Mouse (Mus musculus) midbrain, embryonic 12.5 days (tissue): ENCODE results near the gene Tas2r136. TPM values are rescaled to one million over a fixed set of nuclear protein-coding genes. Genes with fewer than 3 reads are reported as not detected.

Experiments
- ATAC-seq: fragments of 200-750 bp; cut with Nextera tagmentation; 2 replicates; pipeline ENCODE4 v1.8.0; 2017; ENCODE audit warnings: low read depth, moderate TSS enrichment, moderate library complexity; ENCODE audit not compliant: low FRiP score
- H3K27ac ChIP-seq: fragments of 300-500 bp; sonication (generic); replicated peaks from 2 replicates; pipeline ENCODE4 v1.5.1; 2016; ENCODE audit warnings: mild to moderate bottlenecking
- H3K27me3 ChIP-seq: fragments of 300-500 bp; sonication (generic); 2 replicates; pipeline ENCODE4 v1.6.1; 2016; ENCODE audit warnings: mild to moderate bottlenecking
- H3K36me3 ChIP-seq: fragments of 300-500 bp; sonication (generic); 2 replicates; pipeline ENCODE4 v1.6.1; 2016
- H3K4me1 ChIP-seq: fragments of 300-500 bp; sonication (generic); 2 replicates; pipeline ENCODE4 v1.6.1; 2016
- H3K4me2 ChIP-seq: fragments of 300-500 bp; sonication (generic); replicated peaks from 2 replicates; pipeline ENCODE4 v1.6.1; 2016; ENCODE audit warnings: mild to moderate bottlenecking, moderate library complexity
- H3K4me3 ChIP-seq: fragments of 300-500 bp; sonication (generic); 2 replicates; pipeline ENCODE4 v1.5.1; 2016; ENCODE audit warnings: mild to moderate bottlenecking
- H3K9ac ChIP-seq: fragments of 300-500 bp; sonication (generic); replicated peaks from 2 replicates; pipeline ENCODE4 v1.6.1; 2016; ENCODE audit warnings: mild to moderate bottlenecking, moderate library complexity
- H3K9me3 ChIP-seq: fragments of 300-500 bp; sonication (generic); 2 replicates; pipeline ENCODE4 v1.6.1; 2016; ENCODE audit warnings: mild to moderate bottlenecking
- WGBS: fragments of 180-500 bp; shearing (Covaris S2); methylation state at CpG from one replicate; pipeline ENCODE4 v1.1.7; 2016; 5-methylcytosine and 5-hydroxymethylcytosine counted together
- polyA plus RNA-seq: library from polyadenylated mRNA; unstranded; fragments of >200 nt; fragmentation: Nextera tagmentation; extraction: Ambion mirVana; gene quantifications from 2 replicates; pipeline ENCODE4 v1.2.1, GENCODE M21; 2016

The Tas2r136 gene
- not detected in 2 replicates for polyA plus RNA-seq

DNA sequence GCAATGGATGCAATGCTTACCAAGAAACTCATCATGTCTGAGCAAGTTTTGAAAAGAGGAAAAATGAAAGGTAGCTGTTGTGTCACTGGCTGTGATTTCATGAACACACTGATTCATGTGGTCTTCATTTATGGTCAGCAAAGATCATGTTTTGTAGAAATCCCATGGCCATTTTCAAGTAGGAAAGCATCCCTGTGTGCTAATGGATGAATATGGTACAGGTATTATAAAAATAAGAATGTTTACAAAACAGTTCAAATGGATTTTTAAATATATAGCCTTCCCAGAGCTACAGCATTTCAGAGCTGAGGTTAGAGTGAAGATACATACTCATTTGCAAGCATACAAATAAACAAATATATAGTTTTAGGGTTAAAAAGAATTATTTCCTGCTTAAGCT, at the start of gene Tas2r136:
TSS of gene Tas2r136 (minus strand) at position 101 of the 400 bp plus-strand sequence.
- H3K9ac ChIP-seq = no peak within 1 kb of the TSS
- ATAC-seq = no peak
- no peak within 1 kb of the TSS for H3K4me2 ChIP-seq
- no peaks in the 10 kb centered on the region for H3K4me1 ChIP-seq
- no peak within 1 kb of the TSS for H3K4me3 ChIP-seq
- no peaks in the 10 kb centered on the region for H3K9me3 ChIP-seq
- H3K27me3 ChIP-seq = no peaks in the 10 kb centered on the region
- H3K36me3 ChIP-seq = no peaks in the 10 kb centered on the region
- no peak within 1 kb of the TSS for H3K27ac ChIP-seq

DNA sequence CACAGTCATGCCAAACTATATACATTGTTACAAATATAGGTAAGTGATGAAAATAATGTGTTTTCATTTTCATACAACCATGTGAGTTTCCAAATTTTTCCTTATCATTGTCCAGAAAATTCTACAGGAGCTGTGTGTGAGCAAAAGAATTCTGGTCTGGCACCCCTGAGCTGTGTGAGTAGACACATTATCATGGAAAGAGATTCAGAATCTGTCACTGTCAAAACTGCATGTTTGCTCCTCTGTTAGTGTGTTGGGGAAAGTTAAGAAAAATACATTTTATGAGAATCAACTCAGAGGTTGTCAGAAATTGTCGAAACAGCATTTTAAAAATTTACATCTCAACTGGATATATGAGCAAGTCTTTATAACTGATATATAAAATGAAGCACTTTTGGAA, 24.6 kb upstream of the Tas2r136 start, which contains the start of gene Tas2r117:
TSS of gene Tas2r117 (plus strand) at position 301 of the 400 bp plus-strand sequence.
- Histone ChIP-seq H3K9me3 (no peaks in the 10 kb centered on the region), H3K27me3 (no peaks in the 10 kb centered on the region), H3K4me1 (no peaks in the 10 kb centered on the region), H3K9ac (no peak within 1 kb of the TSS), H3K36me3 (no peaks in the 10 kb centered on the region), H3K27ac (no peak within 1 kb of the TSS), H3K4me3 (no peak within 1 kb of the TSS), H3K4me2 (no peak within 1 kb of the TSS)
- no peak for ATAC-seq
- WGBS = 76% methylated on average over 1 of the region's 1 CpGs

DNA sequence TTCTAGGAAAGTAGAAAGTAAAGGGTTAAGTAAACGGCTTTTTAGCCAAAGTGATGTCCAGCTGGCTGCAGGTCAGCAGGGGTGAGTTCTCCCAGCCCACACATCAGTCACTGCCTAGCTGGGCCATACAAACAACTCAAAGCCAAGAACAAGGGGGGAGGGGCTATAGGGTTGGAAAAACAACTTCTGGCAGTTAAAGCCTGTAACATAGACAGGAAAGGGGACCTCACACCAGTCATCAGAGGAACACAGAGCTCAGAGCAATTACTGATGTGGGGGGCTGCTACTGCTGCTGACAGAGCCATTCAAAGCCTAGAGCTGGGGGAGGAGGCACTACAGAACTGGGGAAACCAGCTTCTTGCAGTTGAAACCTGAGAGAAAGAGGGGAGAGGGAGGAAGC, 17.4 kb upstream of the Tas2r136 start:
- Histone ChIP-seq H3K4me3 (no peak overlapping the region), H3K36me3 (no peaks in the 10 kb centered on the region), H3K27ac (no peak overlapping the region), H3K4me1 (no peaks in the 10 kb centered on the region), H3K9ac (no peak overlapping the region), H3K4me2 (no peak overlapping the region), H3K27me3 (no peaks in the 10 kb centered on the region), H3K9me3 (0 out of 2 replicates have a peak, but pooled peaks cover 19% of the 10 kb centered on the region)
- no peak for ATAC-seq
- 58% methylated on average over 1 of the region's 1 CpGs for WGBS

DNA sequence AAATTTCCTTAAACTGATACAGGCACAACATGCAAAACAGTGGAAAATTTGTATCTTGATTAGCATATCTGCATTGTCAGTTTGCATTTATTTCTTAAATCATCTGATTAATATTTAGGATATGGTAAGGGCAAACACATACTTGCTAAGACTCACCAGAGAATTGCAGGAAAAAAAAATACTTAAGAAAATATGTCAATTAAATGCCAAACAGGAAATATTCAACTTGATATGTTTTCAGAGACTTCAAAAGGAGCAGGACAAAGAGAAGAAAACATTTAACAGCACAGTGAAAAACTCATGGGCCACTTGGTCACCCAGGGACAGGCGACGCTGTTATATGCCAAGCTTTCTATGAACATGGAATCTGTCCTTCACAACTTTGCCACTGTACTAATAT, 16.1 kb downstream of the Tas2r136 start, which contains the start of gene Tas2r102:
TSS of gene Tas2r102 (plus strand) at position 301 of the 400 bp plus-strand sequence.
- Histone ChIP-seq H3K27me3 (no peaks in the 10 kb centered on the region), H3K9ac (no peak within 1 kb of the TSS), H3K4me1 (no peaks in the 10 kb centered on the region), H3K27ac (no peak within 1 kb of the TSS), H3K36me3 (no peaks in the 10 kb centered on the region), H3K4me2 (no peak within 1 kb of the TSS), H3K4me3 (no peak within 1 kb of the TSS), H3K9me3 (no peaks in the 10 kb centered on the region)
- ATAC-seq = no peak
- WGBS = 95% methylated on average over 2 of the region's 2 CpGs

DNA sequence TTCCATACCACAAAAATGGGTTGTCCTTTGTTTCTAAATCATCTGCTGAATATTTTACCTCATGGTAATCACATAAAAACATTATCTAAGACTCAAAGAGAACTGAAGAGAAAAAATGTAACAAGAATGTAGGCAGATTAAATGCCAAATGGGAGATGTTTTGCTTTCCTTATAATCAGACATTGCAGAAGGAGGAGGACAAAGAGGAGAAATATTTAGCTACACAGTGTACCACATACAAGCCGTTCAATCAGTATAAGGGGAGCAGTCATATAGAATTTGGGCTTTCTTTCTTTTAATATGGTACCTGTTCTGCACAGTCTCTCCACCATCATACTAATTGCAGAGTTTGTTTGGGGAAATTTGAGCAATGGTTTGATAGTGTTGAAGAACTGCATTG, 23.5 kb downstream of the Tas2r136 start, which contains the start of gene Tas2r124:
TSS of gene Tas2r124 (plus strand) at position 301 of the 400 bp plus-strand sequence.
- Histone ChIP-seq H3K27me3 (no peaks in the 10 kb centered on the region), H3K9ac (no peak within 1 kb of the TSS), H3K4me3 (no peak within 1 kb of the TSS), H3K9me3 (no peaks in the 10 kb centered on the region), H3K4me2 (no peak within 1 kb of the TSS), H3K27ac (no peak within 1 kb of the TSS), H3K36me3 (no peaks in the 10 kb centered on the region), H3K4me1 (no peaks in the 10 kb centered on the region)
- no peak for ATAC-seq
- 80% methylated on average over 1 of the region's 1 CpGs for WGBS

DNA sequence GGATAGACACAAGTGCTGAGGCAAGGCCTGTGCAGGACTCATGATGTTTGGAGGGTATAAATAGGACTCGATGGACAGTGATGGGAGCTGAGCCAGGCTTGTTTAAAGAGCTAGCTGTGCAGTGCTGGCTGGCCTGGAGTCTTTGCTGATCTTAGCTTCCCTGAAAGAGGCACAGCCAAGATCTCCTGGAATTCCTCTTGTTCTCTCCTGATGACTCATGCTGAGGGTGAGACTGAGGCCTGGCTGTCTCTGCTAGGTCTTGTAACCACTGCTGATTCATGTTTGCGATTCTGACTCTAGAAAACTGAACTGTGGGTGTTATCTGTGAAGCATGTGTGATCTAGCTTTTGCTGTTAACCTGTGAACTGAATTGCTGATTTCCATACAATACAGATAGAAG, 27.8 kb downstream of the Tas2r136 start:
- no peak for ATAC-seq
- Histone ChIP-seq H3K27ac (no peak overlapping the region), H3K9ac (no peak overlapping the region), H3K36me3 (no peaks in the 10 kb centered on the region), H3K27me3 (no peaks in the 10 kb centered on the region), H3K4me3 (no peak overlapping the region), H3K4me2 (no peak overlapping the region), H3K9me3 (no peaks in the 10 kb centered on the region), H3K4me1 (no peaks in the 10 kb centered on the region)
- 83% methylated on average over 2 of the region's 2 CpGs for WGBS

DNA sequence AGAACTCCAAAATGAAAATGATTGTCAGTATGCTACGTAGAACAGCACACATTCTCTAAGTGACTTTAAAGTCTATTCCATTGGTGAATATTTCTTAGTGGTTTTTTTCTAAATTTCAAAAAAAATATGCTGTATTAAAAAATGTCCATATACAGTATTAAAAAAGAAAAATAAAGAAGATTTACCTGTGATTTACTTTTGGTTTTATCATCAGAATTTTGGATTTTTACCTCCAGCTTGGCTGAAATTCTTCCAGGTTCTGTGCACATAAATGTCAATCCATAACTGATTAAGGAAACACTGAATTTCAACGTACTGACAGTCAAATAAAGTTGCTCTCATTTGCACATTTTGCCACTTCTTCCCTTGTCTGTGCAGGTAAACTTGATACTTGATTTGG, 40.0 kb downstream of the Tas2r136 start, which contains the start of gene Tas2r115:
TSS of gene Tas2r115 (minus strand) at position 101 of the 400 bp plus-strand sequence.
- no peaks in the 10 kb centered on the region for H3K36me3 ChIP-seq
- H3K9me3 ChIP-seq = no peaks in the 10 kb centered on the region
- no peak for ATAC-seq
- no peaks in the 10 kb centered on the region for H3K27me3 ChIP-seq
- WGBS = 76% methylated on average over 2 of the region's 2 CpGs
- no peak within 1 kb of the TSS for H3K9ac ChIP-seq
- H3K4me1 ChIP-seq = no peaks in the 10 kb centered on the region
- H3K4me3 ChIP-seq = no peak within 1 kb of the TSS
- no peak within 1 kb of the TSS for H3K4me2 ChIP-seq
- H3K27ac ChIP-seq = no peak within 1 kb of the TSS

Other genes with a start within 250 kb of the Tas2r136 start
- not detected in 2 replicates for gene Prh1, start 208.4 kb downstream of the Tas2r136 start, polyA plus RNA-seq
- not detected in 2 replicates for gene Prp2, start 182.2 kb downstream of the Tas2r136 start, polyA plus RNA-seq
- gene A630073D07Rik, start 126.6 kb downstream of the Tas2r136 start, polyA plus RNA-seq = not detected in 2 replicates
- not detected in 2 replicates for gene Tas2r120, start 121.2 kb downstream of the Tas2r136 start, polyA plus RNA-seq
- gene Tas2r121, start 77.2 kb downstream of the Tas2r136 start, polyA plus RNA-seq = not detected in 2 replicates
- gene Tas2r122, start 66.2 kb downstream of the Tas2r136 start, polyA plus RNA-seq = not detected in 2 replicates
- gene Tas2r115, start 40.1 kb downstream of the Tas2r136 start, polyA plus RNA-seq = not detected in 2 replicates
- not detected in 2 replicates for gene Tas2r124, start 23.4 kb downstream of the Tas2r136 start, polyA plus RNA-seq
- gene Tas2r102, start 16.0 kb downstream of the Tas2r136 start, polyA plus RNA-seq = not detected in 2 replicates
- gene Tas2r117, start 24.7 kb upstream of the Tas2r136 start, polyA plus RNA-seq = not detected in 2 replicates
- gene Tas2r123, start 69.0 kb upstream of the Tas2r136 start, polyA plus RNA-seq = not detected in 2 replicates
- not detected in 2 replicates for gene Tas2r116, start 77.3 kb upstream of the Tas2r136 start, polyA plus RNA-seq
- gene Tas2r110, start 89.8 kb upstream of the Tas2r136 start, polyA plus RNA-seq = not detected in 2 replicates
- not detected in 2 replicates for gene Tas2r113, start 114.8 kb upstream of the Tas2r136 start, polyA plus RNA-seq
- gene Tas2r125, start 131.5 kb upstream of the Tas2r136 start, polyA plus RNA-seq = not detected in 2 replicates
- gene Tas2r129, start 172.9 kb upstream of the Tas2r136 start, polyA plus RNA-seq = not detected in 2 replicates
- not detected in 2 replicates for gene Tas2r131, start 179.8 kb upstream of the Tas2r136 start, polyA plus RNA-seq
- gene Tas2r109, start 202.8 kb upstream of the Tas2r136 start, polyA plus RNA-seq = not detected in 2 replicates